24 mouse cellular contexts compared by ENCODE assay signal in the genomic region with DNA sequence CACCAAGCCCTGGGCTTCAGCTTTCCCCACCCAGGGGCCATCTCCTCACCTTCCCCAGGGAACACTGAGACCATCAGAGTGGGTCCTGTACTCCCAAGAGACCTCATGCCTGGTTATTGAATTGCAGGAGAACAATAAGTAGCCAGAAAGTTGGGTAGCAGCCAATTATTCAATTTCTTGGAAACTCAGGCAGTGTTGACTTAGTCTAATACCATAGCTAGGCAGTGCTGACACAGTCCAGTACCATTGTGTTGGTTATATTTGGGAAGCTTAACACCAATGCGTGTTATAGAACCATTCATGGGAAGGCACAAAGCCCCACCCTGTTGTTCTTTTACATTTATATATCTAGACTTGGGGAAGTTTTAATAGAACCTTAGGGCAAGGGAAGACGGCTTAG.
A peak's percentile ranks its signal among the peaks of the same experiment; 100 is the strongest.
DNase-seq lines count a peak whose midpoint lies in the region; ATAC-seq and TF ChIP-seq lines count a peak whose summit lies in the region.
"Had no signal": no experiment of that assay in that cellular context is flagged by ENCODE, and none has a peak within 500 bp of the region (broad histone marks: within the 10 kb centered on the region; RNA-seq: fewer than 3 reads in every experiment).

No protein-coding gene starts in this region.

- H3K36me3 ChIP-seq in kidney, embryonic 15.5 days, result no peaks in the 10 kb centered on the region
- H3K36me3 ChIP-seq in lung, postnatal 0 days (ENCODE audit: insufficient read depth, low read length), result no peaks in the 10 kb centered on the region
- no peaks in the 10 kb centered on the region for H3K36me3 ChIP-seq in kidney, postnatal 0 days (ENCODE audit: insufficient read depth, low read length)
- H3K36me3 ChIP-seq in stomach, embryonic 16.5 days (ENCODE audit: control insufficient read depth, insufficient read depth, low read length), result no peaks in the 10 kb centered on the region
- H3K36me3 ChIP-seq: G1E; heart, embryonic 12.5 days; hindbrain, embryonic 12.5 days; limb, embryonic 15.5 days; lung, embryonic 15.5 days; midbrain, embryonic 12.5 days had no signal

- DNase-seq in kidney, adult 11 months, result peak; percentile 20
- peak; percentile 10 for DNase-seq in lung, postnatal 0 days (ENCODE audit: low spot score)
- DNase-seq in lung, postnatal 4 days, result no peak
- no peak for DNase-seq in kidney, postnatal 0 days (ENCODE audit: low spot score)
- DNase-seq in left cerebral cortex, postnatal 4 days, result no peak
- DNase-seq: adrenal gland, adult 8-10 months; B cell, adult 2 months; cerebellum, adult 11-12 months; cerebellum, postnatal 10 days; gastrocnemius, postnatal 36 days; heart, postnatal 10 days; thymus, adult 2 months; thymus, postnatal 4 days had no signal

- no peaks in the 10 kb centered on the region for H3K9me3 ChIP-seq in kidney, embryonic 15.5 days (replicated peaks)
- no peaks in the 10 kb centered on the region for H3K9me3 ChIP-seq in lung, postnatal 0 days (ENCODE audit: low read length)
- H3K9me3 ChIP-seq in kidney, postnatal 0 days (replicated peaks; ENCODE audit: low read length), result no peaks in the 10 kb centered on the region
- no peaks in the 10 kb centered on the region for H3K9me3 ChIP-seq in stomach, embryonic 16.5 days (replicated peaks; ENCODE audit: control insufficient read depth, low read length)
- H3K9me3 ChIP-seq: hindbrain, embryonic 12.5 days; limb, embryonic 15.5 days; lung, embryonic 15.5 days; midbrain, embryonic 12.5 days had no signal

- intact Hi-C loops in left cerebral cortex, postnatal 4 days (cut with DNase I), result no loop called here

- 91% methylated on average over 2 of the region's 2 CpGs for WGBS in kidney, embryonic 15.5 days
- WGBS in lung, postnatal 0 days, result 73% methylated on average over 2 of the region's 2 CpGs
- WGBS in kidney, postnatal 0 days, result 83% methylated on average over 2 of the region's 2 CpGs
- 64% methylated on average over 2 of the region's 2 CpGs for WGBS in stomach, embryonic 16.5 days

- TF ChIP-seq EP300 in lung, postnatal 0 days (IDR thresholded peaks at IDR 0.05), result no peak

- no peak overlapping the region for H3K4me3 ChIP-seq in kidney, embryonic 15.5 days (replicated peaks)
- H3K4me3 ChIP-seq in lung, postnatal 0 days (ENCODE audit: low read depth, low read length), result no peak overlapping the region
- H3K4me3 ChIP-seq in kidney, postnatal 0 days (replicated peaks; ENCODE audit: low read depth, low read length), result no peak overlapping the region
- H3K4me3 ChIP-seq in stomach, embryonic 16.5 days (replicated peaks; ENCODE audit: low read length), result no peak overlapping the region
- H3K4me3 ChIP-seq: heart, embryonic 12.5 days; hindbrain, embryonic 12.5 days; left cerebral cortex, adult 2 months; limb, embryonic 15.5 days; lung, embryonic 15.5 days; midbrain, embryonic 12.5 days had no signal

- H3K9ac ChIP-seq in kidney, embryonic 15.5 days, result no peak overlapping the region
- H3K9ac ChIP-seq in lung, postnatal 0 days (replicated peaks; ENCODE audit: low read depth), result no peak overlapping the region
- no peak overlapping the region for H3K9ac ChIP-seq in kidney, postnatal 0 days (ENCODE audit: low read depth, low read length)
- no peak overlapping the region for H3K9ac ChIP-seq in stomach, embryonic 16.5 days (ENCODE audit: low read length)
- H3K9ac ChIP-seq: heart, embryonic 12.5 days; hindbrain, embryonic 12.5 days; limb, embryonic 15.5 days; liver, embryonic 14.5 days; lung, embryonic 15.5 days; midbrain, embryonic 12.5 days had no signal

- no peaks in the 10 kb centered on the region for H3K27me3 ChIP-seq in kidney, embryonic 15.5 days
- H3K27me3 ChIP-seq in lung, postnatal 0 days (replicated peaks; ENCODE audit: insufficient read depth, low read length), result no peaks in the 10 kb centered on the region
- H3K27me3 ChIP-seq in kidney, postnatal 0 days (ENCODE audit: insufficient read depth, low read length), result no peaks in the 10 kb centered on the region
- no peaks in the 10 kb centered on the region for H3K27me3 ChIP-seq in stomach, embryonic 16.5 days (ENCODE audit: control insufficient read depth, insufficient read depth, low read length)
- H3K27me3 ChIP-seq: CH12.LX; hindbrain, embryonic 12.5 days; limb, embryonic 15.5 days; lung, embryonic 15.5 days; midbrain, embryonic 12.5 days had no signal

- TF ChIP-seq CTCF in lung, postnatal 0 days (IDR thresholded peaks at IDR 0.05), result no peak
- TF ChIP-seq CTCF in kidney, postnatal 0 days (IDR thresholded peaks at IDR 0.05; ENCODE audit: low read depth), result no peak

- no peaks in the 10 kb centered on the region for H3K4me1 ChIP-seq in kidney, embryonic 15.5 days
- no peaks in the 10 kb centered on the region for H3K4me1 ChIP-seq in lung, postnatal 0 days (ENCODE audit: insufficient read depth, low read depth, low read length)
- H3K4me1 ChIP-seq in kidney, postnatal 0 days (replicated peaks; ENCODE audit: insufficient read depth, low read length), result no peaks in the 10 kb centered on the region
- no peaks in the 10 kb centered on the region for H3K4me1 ChIP-seq in stomach, embryonic 16.5 days (ENCODE audit: control insufficient read depth, insufficient read depth, low read length)
- H3K4me1 ChIP-seq: heart, embryonic 12.5 days; hindbrain, embryonic 12.5 days; limb, embryonic 15.5 days; lung, embryonic 15.5 days; midbrain, embryonic 12.5 days had no signal

- no peak overlapping the region for H3K4me2 ChIP-seq in kidney, embryonic 15.5 days
- no peak overlapping the region for H3K4me2 ChIP-seq in lung, postnatal 0 days (replicated peaks; ENCODE audit: low read depth, low read length)
- no peak overlapping the region for H3K4me2 ChIP-seq in kidney, postnatal 0 days (ENCODE audit: low read length)
- no peak overlapping the region for H3K4me2 ChIP-seq in stomach, embryonic 16.5 days (ENCODE audit: low read depth, low read length)
- H3K4me2 ChIP-seq: heart, embryonic 12.5 days; hindbrain, embryonic 12.5 days; limb, embryonic 15.5 days; lung, embryonic 15.5 days; midbrain, embryonic 12.5 days had no signal

- no peak for ATAC-seq in kidney, embryonic 15.5 days (replicated peaks; ENCODE audit: low FRiP score)
- no peak for ATAC-seq in lung, postnatal 0 days
- ATAC-seq in kidney, postnatal 0 days (replicated peaks; ENCODE audit: low FRiP score, low read depth), result peak; percentile 33; the same call in 1 of the 2 replicates
- peak; percentile 58; the same call in 1 of the 2 replicates for ATAC-seq in stomach, embryonic 16.5 days (ENCODE audit: insufficient read depth, low FRiP score)

- no peak overlapping the region for H3K27ac ChIP-seq in kidney, embryonic 15.5 days
- H3K27ac ChIP-seq in lung, postnatal 0 days (ENCODE audit: low read length), result no peak overlapping the region
- H3K27ac ChIP-seq in kidney, postnatal 0 days, result no peak overlapping the region
- H3K27ac ChIP-seq in stomach, embryonic 16.5 days (ENCODE audit: low read length), result no peak overlapping the region
- H3K27ac ChIP-seq: hindbrain, embryonic 12.5 days; left cerebral cortex, adult 2 months; limb, embryonic 15.5 days; liver, embryonic 14.5 days; lung, embryonic 15.5 days; midbrain, embryonic 12.5 days had no signal

Comparison
In these comparisons a context has a peak if more than half of its experiments do, and no peak if none do; other contexts are left out.
1. DNase-seq: peak in kidney, adult 11 months (single experiment) and lung, postnatal 0 days (single experiment); none in lung, postnatal 4 days (0 of 2), kidney, postnatal 0 days (single experiment) and left cerebral cortex, postnatal 4 days (single experiment).
2. ATAC-seq: peak in kidney, postnatal 0 days (single experiment) and stomach, embryonic 16.5 days (single experiment); none in kidney, embryonic 15.5 days (single experiment) and lung, postnatal 0 days (single experiment).